Mouse (Mus musculus) neural tube, embryonic 15.5 days (tissue): Measurements from ENCODE around the gene Otud3. TPM values are rescaled to one million over a fixed set of nuclear protein-coding genes. Genes with fewer than 3 reads are reported as not detected.
A peak's percentile ranks its signal among the peaks of the same experiment; 100 is the strongest.
"Not testable (repeated sequence)": the region's sequence is repeated elsewhere in the genome, so short reads cannot be mapped to it uniquely, and the experiment has no call there.

ENCODE experiments used
- ATAC-seq: fragments of 200-750 bp; cut with Nextera tagmentation; 2 replicates; pipeline ENCODE4 v1.8.0; 2017; ENCODE audit warnings: mild to moderate bottlenecking, moderate TSS enrichment, moderate library complexity; ENCODE audit not compliant: low FRiP score
- H3K27ac ChIP-seq: fragments of 300-500 bp; sonication (generic); replicated peaks from 2 replicates; pipeline ENCODE4 v1.5.1; 2015; ENCODE audit warnings: mild to moderate bottlenecking, inconsistent platforms
- H3K27me3 ChIP-seq: fragments of 300-500 bp; sonication (generic); replicated peaks from 2 replicates; pipeline ENCODE4 v1.6.1; 2015; ENCODE audit warnings: inconsistent platforms
- H3K36me3 ChIP-seq: fragments of 300-500 bp; sonication (generic); 2 replicates; pipeline ENCODE4 v1.6.1; 2015; ENCODE audit warnings: inconsistent platforms
- H3K4me1 ChIP-seq: fragments of 300-500 bp; sonication (generic); 2 replicates; pipeline ENCODE4 v1.6.1; 2015; ENCODE audit warnings: inconsistent platforms
- H3K4me2 ChIP-seq: fragments of 300-500 bp; sonication (generic); 2 replicates; pipeline ENCODE4 v1.6.1; 2015; ENCODE audit warnings: inconsistent platforms, mild to moderate bottlenecking, moderate library complexity
- H3K4me3 ChIP-seq: fragments of 300-500 bp; sonication (generic); replicated peaks from 2 replicates; pipeline ENCODE4 v1.5.1; 2015; ENCODE audit warnings: mild to moderate bottlenecking, inconsistent platforms
- H3K9ac ChIP-seq: fragments of 300-500 bp; sonication (generic); replicated peaks from 2 replicates; pipeline ENCODE4 v1.6.1; 2015; ENCODE audit warnings: mild to moderate bottlenecking, inconsistent platforms
- H3K9me3 ChIP-seq: fragments of 300-500 bp; sonication (generic); replicated peaks from 2 replicates; pipeline ENCODE4 v1.6.1; 2016; ENCODE audit warnings: inconsistent platforms
- WGBS: fragments of 180-500 bp; shearing (Covaris S2); methylation state at CpG from one replicate; pipeline ENCODE4 v1.1.7; 2015; ENCODE audit warnings: mixed read lengths; 5-methylcytosine and 5-hydroxymethylcytosine counted together
- polyA plus RNA-seq: library from polyadenylated mRNA; unstranded; fragments of >200 nt; fragmentation: Nextera tagmentation; extraction: Ambion mirVana; gene quantifications from 2 replicates; pipeline ENCODE4 v1.2.1, GENCODE M21; 2015

The Otud3 gene
- polyA plus RNA-seq, 1 experiment from 2014 or later = 2.2 TPM

DNA sequence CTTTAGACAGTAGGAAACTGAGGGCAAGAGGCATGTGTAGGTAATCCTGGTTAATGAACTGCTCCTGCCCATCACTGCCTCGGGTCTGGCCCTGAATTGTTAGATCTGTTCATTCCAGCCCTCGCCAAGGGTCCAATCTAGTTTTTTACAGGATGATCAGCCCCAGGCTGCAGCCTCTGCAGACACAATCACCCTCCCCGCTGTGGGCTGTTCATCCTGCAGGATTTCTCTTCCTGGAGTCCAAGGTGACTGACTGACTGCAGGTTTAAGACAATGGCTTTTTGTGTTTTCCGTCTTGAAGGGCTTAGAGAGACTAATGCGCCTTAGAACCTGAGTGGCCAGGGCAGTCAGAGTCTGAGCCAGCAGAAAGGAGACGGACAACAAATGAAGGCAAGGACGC is 24.6 kb downstream of the Otud3 start:
- no peak for ATAC-seq
- Histone ChIP-seq H3K27ac (0 out of 2 replicates have a peak overlapping the region, but pooled peaks have one; percentile 49), H3K9ac (no peak overlapping the region), H3K4me1 (no peaks in the 10 kb centered on the region), H3K9me3 (no peaks in the 10 kb centered on the region), H3K27me3 (no peaks in the 10 kb centered on the region), H3K36me3 (peaks cover 28% of the 10 kb centered on the region), H3K4me3 (no peak overlapping the region), H3K4me2 (no peak overlapping the region)
- 49% methylated on average over 7 of the region's 7 CpGs for WGBS

DNA sequence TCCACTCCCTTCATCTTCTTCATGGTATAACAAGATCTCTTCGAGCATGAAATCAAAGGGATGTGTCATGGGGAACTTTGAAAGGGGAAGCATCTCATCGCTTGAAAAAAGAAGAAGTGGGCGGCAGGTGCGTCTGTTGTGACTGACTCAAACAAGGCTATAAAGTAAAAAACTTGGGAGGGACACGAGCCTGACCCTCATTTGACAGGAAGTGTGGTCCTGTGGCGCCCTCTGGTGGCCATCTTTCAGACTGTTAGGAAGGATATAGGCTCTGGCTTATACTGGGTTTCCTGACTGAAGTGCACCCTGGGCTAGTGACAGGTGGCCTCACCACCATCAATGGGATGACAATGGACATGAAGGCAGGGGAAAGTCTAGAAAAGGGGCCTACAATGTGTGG is 29.5 kb downstream of the Otud3 start:
- Histone ChIP-seq H3K4me2 (no peak overlapping the region), H3K9ac (no peak overlapping the region), H3K27me3 (0 out of 2 replicates have a peak, but pooled peaks cover 10% of the 10 kb centered on the region), H3K36me3 (no peaks in the 10 kb centered on the region), H3K9me3 (no peaks in the 10 kb centered on the region), H3K4me3 (no peak overlapping the region), H3K27ac (no peak overlapping the region), H3K4me1 (peaks cover 9% of the 10 kb centered on the region)
- no peak for ATAC-seq
- 13% methylated on average over 6 of the region's 6 CpGs for WGBS

DNA sequence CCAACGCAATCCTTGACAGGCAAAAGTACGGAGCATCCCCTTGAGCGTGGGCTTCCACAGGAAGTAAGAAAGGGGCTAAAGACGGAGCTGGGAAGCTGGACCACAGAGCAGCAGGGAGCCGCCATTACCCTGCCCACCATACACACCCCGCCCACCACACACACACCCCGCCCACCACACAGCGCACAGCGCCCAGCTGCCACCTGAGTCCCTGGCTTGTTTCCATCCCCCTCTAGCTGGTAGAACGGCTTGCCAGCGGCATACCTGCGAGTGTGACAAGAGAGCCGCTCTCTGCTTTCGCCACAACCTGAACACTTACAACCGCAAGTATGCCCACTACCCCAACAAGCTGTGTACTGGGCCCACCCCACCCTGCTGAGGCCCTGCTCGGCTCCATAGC is 31.6 kb downstream of the Otud3 start:
- no peak for ATAC-seq
- H3K4me1 ChIP-seq = peaks cover 9% of the 10 kb centered on the region
- no peaks in the 10 kb centered on the region for H3K9me3 ChIP-seq
- WGBS = 12% methylated on average over 14 of the region's 16 CpGs
- H3K36me3 ChIP-seq = no peaks in the 10 kb centered on the region
- H3K9ac ChIP-seq = no peak overlapping the region
- no peak overlapping the region for H3K4me3 ChIP-seq
- H3K27ac ChIP-seq = no peak overlapping the region; the same call in 1 of the 2 replicates
- 0 out of 2 replicates have a peak, but pooled peaks cover 11% of the 10 kb centered on the region for H3K27me3 ChIP-seq
- H3K4me2 ChIP-seq = peak overlapping the region; percentile 42

DNA sequence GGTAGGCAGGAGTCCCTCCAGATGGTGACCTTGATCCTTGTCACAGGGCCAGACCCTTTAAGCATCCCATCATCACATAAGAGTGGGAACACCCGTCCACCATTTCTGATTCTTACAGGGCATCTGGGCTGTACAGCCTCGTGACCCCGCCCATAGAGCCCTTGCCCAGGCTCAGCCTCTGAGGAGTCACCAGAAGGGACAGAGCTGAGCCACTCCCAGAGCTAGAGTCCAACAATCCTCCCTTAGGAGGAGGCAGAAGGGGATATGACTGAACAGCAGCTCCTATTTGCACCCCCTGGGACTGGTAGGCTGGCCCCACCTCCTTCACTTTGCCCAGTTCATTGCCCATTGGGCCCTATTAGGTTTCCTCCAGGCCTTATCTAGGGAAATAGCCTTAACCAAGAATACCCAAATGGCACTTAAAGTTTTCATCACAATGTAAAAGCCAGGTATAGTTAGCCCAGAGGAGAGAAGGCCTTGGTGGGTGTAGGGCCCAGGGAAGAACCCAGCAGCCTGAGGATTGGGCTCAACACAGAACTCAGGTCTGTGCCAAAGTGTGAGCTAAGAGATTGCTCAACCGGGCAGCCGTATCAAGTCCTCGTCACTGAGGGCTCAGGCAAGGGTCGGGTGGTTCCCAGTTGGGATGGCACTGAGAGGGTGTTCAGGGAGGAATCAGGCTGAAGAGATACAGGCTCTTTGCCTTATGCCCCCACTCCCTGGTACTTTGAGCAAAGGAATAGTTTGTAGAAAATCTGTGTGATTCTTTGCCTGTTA is 32.7 kb downstream of the Otud3 start:
- no peaks in the 10 kb centered on the region for H3K36me3 ChIP-seq
- H3K4me1 ChIP-seq = peaks cover 9% of the 10 kb centered on the region
- H3K4me3 ChIP-seq = no peak overlapping the region
- no peak overlapping the region for H3K9ac ChIP-seq
- no peaks in the 10 kb centered on the region for H3K9me3 ChIP-seq
- H3K27ac ChIP-seq = no peak overlapping the region
- 0 out of 2 replicates have a peak, but pooled peaks cover 11% of the 10 kb centered on the region for H3K27me3 ChIP-seq
- no peak for ATAC-seq
- 86% methylated on average over 7 of the region's 7 CpGs for whole genome bisulfite sequencing
- no peak overlapping the region for H3K4me2 ChIP-seq

DNA sequence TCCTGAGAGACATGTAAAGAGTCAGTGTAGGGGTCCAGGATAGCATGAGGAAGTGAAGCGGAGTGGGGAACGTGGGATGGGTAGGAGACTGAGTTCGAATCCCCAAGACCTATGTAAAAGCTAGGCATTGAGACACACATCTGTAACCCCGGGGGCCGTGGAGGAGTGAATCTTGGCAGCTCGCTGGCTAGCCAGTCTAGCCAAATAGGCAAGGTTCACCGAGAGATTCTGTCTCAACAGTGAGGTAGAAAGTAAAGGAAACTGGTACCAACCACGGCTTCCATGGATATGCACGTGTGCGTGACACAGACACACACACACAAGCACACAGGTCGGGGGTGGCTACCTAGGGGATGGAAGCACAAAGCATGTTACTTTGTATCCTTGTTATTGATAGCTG is 33.9 kb downstream of the Otud3 start:
- Histone ChIP-seq H3K4me1 (peaks cover 9% of the 10 kb centered on the region), H3K4me3 (no peak overlapping the region), H3K27me3 (0 out of 2 replicates have a peak, but pooled peaks cover 11% of the 10 kb centered on the region), H3K9ac (no peak overlapping the region), H3K36me3 (no peaks in the 10 kb centered on the region), H3K4me2 (no peak overlapping the region), H3K27ac (no peak overlapping the region), H3K9me3 (no peaks in the 10 kb centered on the region)
- ATAC-seq = no peak
- WGBS = 85% methylated on average over 11 of the region's 11 CpGs

DNA sequence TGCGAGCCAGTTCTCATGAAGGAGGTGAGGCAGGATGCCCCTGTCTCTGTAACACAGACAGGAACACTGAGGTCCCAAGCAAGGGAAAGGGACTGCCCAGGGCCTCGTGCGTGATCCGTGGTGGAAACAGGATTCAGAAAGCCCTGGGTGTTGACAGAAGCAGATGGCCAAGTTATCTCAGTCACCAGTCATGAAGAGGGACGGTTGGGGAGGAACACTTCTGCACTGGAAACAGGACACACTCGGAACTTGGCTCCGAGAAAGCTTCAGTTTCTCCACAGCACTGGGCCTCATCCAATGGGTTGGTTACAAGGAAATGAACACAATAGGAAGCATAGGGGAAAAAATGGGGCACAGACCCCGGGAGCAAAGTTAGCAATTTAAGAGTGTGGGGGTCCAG is 35.0 kb downstream of the Otud3 start:
- Histone ChIP-seq H3K36me3 (no peaks in the 10 kb centered on the region), H3K4me2 (no peak overlapping the region), H3K4me1 (peaks cover 9% of the 10 kb centered on the region), H3K27me3 (0 out of 2 replicates have a peak, but pooled peaks cover 11% of the 10 kb centered on the region), H3K9me3 (no peaks in the 10 kb centered on the region), H3K9ac (no peak overlapping the region), H3K27ac (no peak overlapping the region), H3K4me3 (no peak overlapping the region)
- no peak for ATAC-seq
- 58% methylated on average over 8 of the region's 8 CpGs for WGBS

DNA sequence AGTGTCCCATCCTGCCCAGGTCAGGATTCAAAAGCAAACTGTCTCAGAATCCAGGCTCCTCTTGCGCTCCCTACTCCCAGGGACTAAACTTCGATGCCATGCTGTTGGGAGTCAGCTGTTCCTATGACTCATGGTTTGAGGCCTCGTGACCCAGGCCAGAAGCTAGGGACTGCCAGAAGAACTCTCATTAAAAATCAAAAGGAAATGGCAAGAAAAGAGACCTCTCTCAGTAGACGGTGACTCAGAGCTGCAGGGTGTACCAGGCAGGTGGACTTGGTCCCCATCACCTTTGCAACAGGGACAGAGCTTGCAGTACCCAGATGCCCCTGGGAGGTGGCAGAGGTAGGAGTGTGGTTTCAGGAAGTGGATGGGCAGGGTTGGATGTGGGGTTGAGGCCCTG is 36.0 kb downstream of the Otud3 start, which contains the start of gene Pla2g2e:
TSS of gene Pla2g2e (plus strand) at position 212 of the 400 bp plus-strand sequence.
- Histone ChIP-seq H3K9me3 (no peaks in the 10 kb centered on the region), H3K9ac (no peak within 1 kb of the TSS), H3K36me3 (no peaks in the 10 kb centered on the region), H3K4me3 (no peak within 1 kb of the TSS), H3K27me3 (0 out of 2 replicates have a peak, but pooled peaks cover 11% of the 10 kb centered on the region), H3K4me2 (no peak within 1 kb of the TSS), H3K27ac (no peak within 1 kb of the TSS), H3K4me1 (peaks cover 9% of the 10 kb centered on the region)
- 85% methylated on average over 4 of the region's 4 CpGs for WGBS
- ATAC-seq = no peak

DNA sequence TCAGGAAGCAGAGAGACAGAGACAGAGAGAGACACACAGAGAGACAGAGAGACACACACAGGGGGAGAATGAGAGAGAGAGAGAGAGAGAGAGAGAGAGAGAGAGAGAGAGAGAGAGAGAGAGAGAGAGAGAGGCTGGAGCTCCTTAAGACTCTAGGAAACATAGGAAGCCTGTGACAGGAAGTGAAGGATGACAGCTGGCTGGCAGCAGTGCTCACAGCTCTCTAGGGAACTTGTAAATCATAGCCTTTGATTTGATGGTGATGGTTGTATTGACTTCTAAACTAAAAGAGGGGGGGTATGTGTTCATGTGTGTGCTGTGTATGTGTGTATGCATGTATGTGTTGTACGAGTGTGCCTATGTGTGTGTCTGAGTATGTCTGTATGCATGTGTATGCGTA is 37.8 kb downstream of the Otud3 start:
- WGBS = 95% methylated on average over 2 of the region's 2 CpGs

DNA sequence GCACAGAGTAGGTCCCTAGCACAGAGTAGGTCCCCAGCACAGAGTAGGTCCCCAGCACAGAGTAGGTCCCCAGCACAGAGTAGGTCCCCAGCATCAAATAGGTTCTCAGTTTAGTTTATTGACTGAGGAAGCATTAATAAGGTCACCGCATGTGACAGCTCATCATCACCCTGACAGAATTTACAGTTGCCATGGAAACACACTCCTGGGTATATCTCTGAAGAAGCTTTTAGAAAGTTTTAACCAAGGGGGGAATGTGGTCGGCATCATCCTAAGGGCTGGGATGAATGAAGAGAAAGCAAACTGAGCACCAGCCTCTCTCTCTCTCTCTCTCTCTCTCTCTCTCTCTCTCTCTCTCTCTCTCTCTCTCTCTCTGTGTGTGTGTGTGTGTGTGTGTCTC is 38.5 kb downstream of the Otud3 start:
- WGBS = 73% methylated on average over 2 of the region's 2 CpGs
- H3K36me3 ChIP-seq, H3K4me2 ChIP-seq, H3K27ac ChIP-seq, H3K4me3 ChIP-seq, H3K9me3 ChIP-seq, H3K4me1 ChIP-seq, ATAC-seq, H3K27me3 ChIP-seq, H3K9ac ChIP-seq: not testable (repeated sequence)

More for the DNA sequence above, 37.8 kb downstream of the Otud3 start:
- no peaks in the 10 kb centered on the region for H3K36me3 ChIP-seq
- no peak overlapping the region for H3K4me2 ChIP-seq
- ATAC-seq = no peak
- no peaks in the 10 kb centered on the region for H3K9me3 ChIP-seq
- 0 out of 2 replicates have a peak, but pooled peaks cover 5% of the 10 kb centered on the region for H3K27me3 ChIP-seq
- no peak overlapping the region for H3K27ac ChIP-seq
- no peak overlapping the region for H3K9ac ChIP-seq
- no peaks in the 10 kb centered on the region for H3K4me1 ChIP-seq
- no peak overlapping the region for H3K4me3 ChIP-seq

DNA sequence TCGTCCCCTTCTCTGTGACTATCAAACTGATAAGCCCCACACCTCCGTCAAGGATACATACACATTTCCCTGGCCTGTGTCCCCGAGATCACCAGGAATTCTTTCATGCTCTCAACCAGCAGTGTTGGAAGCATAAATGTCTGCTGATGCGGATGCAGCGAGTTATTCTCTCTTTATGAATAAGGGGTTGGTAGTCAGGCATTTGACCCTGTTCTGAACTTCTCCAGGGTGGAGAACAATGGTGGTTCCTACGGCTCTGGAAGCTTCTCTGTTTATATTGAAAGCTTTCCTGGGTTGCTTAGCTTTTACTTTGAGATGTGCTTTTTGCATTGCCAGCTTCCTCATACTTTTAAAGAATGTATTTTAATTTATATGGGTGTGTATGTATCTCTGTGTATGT is 39.9 kb downstream of the Otud3 start, which contains the start of gene Gm13030:
TSS of gene Gm13030 (minus strand) at position 101 of the 400 bp plus-strand sequence.
- H3K4me2 ChIP-seq = no peak within 1 kb of the TSS
- H3K27ac ChIP-seq = no peak within 1 kb of the TSS
- ATAC-seq = no peak
- H3K9ac ChIP-seq = no peak within 1 kb of the TSS
- no peaks in the 10 kb centered on the region for H3K4me1 ChIP-seq
- no peak within 1 kb of the TSS for H3K4me3 ChIP-seq
- no peaks in the 10 kb centered on the region for H3K36me3 ChIP-seq
- WGBS = 80% methylated on average over 6 of the region's 6 CpGs
- no peaks in the 10 kb centered on the region for H3K27me3 ChIP-seq
- no peaks in the 10 kb centered on the region for H3K9me3 ChIP-seq

DNA sequence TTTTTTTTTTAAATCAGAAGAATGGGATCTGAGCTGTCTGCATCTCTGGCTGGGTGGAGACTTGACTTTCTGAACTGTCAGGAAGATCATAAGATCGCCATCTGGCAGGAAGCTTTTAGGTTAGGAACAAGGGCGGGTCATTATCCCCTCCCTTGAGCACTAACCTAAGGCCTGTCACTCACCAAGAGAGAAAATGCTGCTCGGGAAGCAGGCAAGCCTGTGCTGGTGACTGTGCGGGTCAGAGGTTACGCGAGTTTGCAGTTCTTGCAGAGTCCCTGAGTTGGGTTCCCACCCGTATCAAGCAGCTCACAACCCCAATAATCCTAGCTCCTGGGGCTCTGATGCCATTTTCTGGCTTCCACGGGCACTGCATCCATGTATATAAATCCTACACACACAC is 45.1 kb downstream of the Otud3 start:
- H3K4me1 ChIP-seq = no peaks in the 10 kb centered on the region
- H3K9ac ChIP-seq = no peak overlapping the region
- no peak overlapping the region for H3K4me2 ChIP-seq
- H3K27me3 ChIP-seq = no peaks in the 10 kb centered on the region
- H3K9me3 ChIP-seq = no peaks in the 10 kb centered on the region
- no peak overlapping the region for H3K4me3 ChIP-seq
- H3K36me3 ChIP-seq = no peaks in the 10 kb centered on the region
- no peak overlapping the region for H3K27ac ChIP-seq
- no peak for ATAC-seq
- WGBS = 61% methylated on average over 8 of the region's 8 CpGs

DNA sequence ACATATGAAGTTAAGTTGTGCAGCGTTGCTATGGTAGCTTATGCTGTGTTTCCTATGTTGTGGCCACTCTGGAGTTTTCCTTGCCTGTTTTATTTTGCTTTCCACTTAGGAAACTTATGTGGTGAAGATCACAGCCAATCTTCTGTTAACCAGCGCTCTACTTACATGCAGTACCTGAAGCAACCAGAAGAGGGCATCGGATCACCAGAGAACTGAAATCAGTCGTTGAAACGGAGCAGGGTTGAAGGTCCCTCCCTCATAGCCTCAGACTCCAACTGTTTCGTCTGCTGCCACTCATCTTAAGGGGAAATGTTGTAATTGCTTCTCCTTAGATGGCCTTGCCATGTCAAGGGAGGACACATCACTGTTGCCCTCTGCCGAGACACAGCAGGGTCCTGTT is 47.3 kb downstream of the Otud3 start:
- Histone ChIP-seq H3K36me3 (no peaks in the 10 kb centered on the region), H3K9me3 (no peaks in the 10 kb centered on the region), H3K4me3 (no peak overlapping the region), H3K4me1 (no peaks in the 10 kb centered on the region), H3K9ac (no peak overlapping the region), H3K4me2 (no peak overlapping the region), H3K27me3 (no peaks in the 10 kb centered on the region), H3K27ac (no peak overlapping the region)
- no peak for ATAC-seq
- WGBS = 14% methylated on average over 7 of the region's 7 CpGs
